Mouse (Mus musculus): ENCODE measurements at regions not wholly inside any gene's neighbourhood (a gene's known extent, or its start where the extent isn't known, plus 50 kb on each side); places are given as distances from the start of the nearest gene placed in this dataset.
"Not testable (repeated sequence)": the region's sequence is repeated elsewhere in the genome, so short reads cannot be mapped to it uniquely, and the experiment has no call there.

- peak in 1 of 2 experiments; percentile 3 for DNase-seq (ENCODE audit: low spot score in 2 of 2)
These were observed 367.0 kb upstream of the Ywhaq start for GRCm38 (mm10) chr12:21784403-21784802.

- not testable (repeated sequence) for DNase-seq (ENCODE audit: low spot score in 2 of 2)
These were observed 361.3 kb upstream of the Ywhaq start for GRCm38 (mm10) chr12:21778717-21779116.

- DNase-seq (ENCODE audit: low spot score in 2 of 2), result peak in 1 of 2 experiments; percentile 3
These were observed 360.9 kb upstream of the Ywhaq start for GRCm38 (mm10) chr12:21778308-21778707.

GRCm38 (mm10) chr12:21767717-21768116 lies 350.3 kb upstream of the Ywhaq start:
- DNase-seq (ENCODE audit: low spot score in 2 of 2), result not testable (repeated sequence)
